Mouse (Mus musculus) neutrophil, adult 5-6 weeks (primary cell): ENCODE data around the gene Arl8a. TPM values are rescaled to one million over a fixed set of nuclear protein-coding genes. Genes with fewer than 3 reads are reported as not detected.

ENCODE experiments used
- ATAC-seq: fragments of 151-379, 151-347 bp; 2 replicates; pipeline ENCODE4 v1.8.0; 2017; ENCODE audit warnings: mild to moderate bottlenecking, moderate TSS enrichment; ENCODE audit not compliant: insufficient number of reproducible peaks, poor library complexity, low FRiP score, severe bottlenecking; ENCODE audit errors: extremely low read depth
- total RNA-seq: library from RNA; stranded (forward); fragments of 200-1000 nt; gene quantifications from 2 replicates; pipeline ENCODE4 v1.2.3, GENCODE M21; 2017

Arl8a gene
- total RNA-seq, 1 experiment from 2014 or later, result 106 TPM

DNA sequence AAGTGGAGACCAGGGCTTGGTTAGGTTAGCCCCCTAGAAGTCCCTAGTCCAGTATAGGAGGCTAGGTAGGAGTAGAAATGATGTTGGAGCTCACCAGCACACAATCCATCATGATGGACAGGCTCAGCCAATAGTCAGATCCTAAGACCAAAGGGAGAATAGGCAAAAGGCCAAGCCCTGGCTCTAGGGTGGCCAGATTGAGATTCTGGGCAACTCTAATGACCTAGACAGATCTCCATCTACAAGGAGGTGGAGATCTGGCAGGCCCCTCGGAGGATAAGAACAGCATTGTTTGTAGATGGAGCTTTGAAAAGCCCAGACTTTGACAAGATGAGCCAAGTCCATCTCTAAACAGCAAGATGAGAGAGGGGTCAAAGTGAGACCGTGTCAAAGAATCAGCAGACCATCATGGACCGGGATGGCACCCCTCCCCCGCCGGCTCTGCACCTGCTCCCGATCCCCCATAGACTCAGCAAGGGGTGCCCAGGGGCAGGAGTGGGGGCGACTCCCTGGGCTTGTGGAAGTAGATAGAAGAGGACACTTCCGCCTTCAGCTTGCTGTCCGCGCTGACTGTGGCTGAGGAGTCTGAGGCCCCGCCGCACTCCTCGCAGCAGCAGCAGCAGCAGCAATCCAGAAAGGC lies 13.9 kb downstream of the Arl8a start:
- ATAC-seq, result no peak

DNA sequence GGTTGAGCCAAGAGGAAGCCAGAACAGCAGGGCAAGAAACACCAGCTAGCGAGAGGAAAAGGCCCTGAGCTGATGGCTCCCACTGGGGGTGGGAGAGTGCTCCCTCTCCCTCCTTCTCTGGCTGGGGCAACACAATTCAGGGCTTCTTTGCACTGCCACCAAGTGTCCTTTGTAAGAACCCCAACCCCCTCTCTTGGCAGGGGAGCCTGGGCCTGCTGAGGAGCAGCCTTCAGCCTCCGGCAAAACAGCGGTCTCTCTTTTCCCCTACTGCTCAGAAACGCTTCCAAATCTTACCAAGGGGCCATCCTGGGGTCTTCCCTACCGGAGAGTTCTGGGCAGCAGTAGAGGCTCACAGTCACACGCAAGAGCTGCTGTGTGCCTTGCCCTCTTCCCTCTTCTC lies 16.1 kb downstream of the Arl8a start:
- no peak for ATAC-seq

DNA sequence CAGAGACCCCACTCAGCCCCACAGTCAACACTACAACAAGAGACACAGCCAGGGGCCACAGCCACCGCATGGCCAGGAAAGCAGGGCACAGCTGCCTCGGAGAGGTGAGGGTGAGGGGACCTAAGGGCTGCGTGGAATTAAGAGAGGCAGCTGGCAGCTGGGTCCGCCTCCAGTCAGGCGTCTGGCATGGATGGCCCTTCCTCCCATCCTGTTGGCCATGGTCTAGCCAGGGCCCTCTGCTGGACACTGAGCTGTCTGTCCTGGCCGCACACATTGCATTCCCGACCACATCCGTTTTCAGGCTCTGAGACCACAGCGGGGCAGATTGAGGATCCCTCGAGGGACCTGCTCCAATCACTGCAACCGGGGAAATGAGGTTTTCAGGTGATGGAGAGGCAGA lies 20.8 kb downstream of the Arl8a start, which contains the start of gene Gpr37l1:
TSS of gene Gpr37l1 (minus strand) at position 247 of the 400 bp plus-strand sequence.
- ATAC-seq, result no peak

DNA sequence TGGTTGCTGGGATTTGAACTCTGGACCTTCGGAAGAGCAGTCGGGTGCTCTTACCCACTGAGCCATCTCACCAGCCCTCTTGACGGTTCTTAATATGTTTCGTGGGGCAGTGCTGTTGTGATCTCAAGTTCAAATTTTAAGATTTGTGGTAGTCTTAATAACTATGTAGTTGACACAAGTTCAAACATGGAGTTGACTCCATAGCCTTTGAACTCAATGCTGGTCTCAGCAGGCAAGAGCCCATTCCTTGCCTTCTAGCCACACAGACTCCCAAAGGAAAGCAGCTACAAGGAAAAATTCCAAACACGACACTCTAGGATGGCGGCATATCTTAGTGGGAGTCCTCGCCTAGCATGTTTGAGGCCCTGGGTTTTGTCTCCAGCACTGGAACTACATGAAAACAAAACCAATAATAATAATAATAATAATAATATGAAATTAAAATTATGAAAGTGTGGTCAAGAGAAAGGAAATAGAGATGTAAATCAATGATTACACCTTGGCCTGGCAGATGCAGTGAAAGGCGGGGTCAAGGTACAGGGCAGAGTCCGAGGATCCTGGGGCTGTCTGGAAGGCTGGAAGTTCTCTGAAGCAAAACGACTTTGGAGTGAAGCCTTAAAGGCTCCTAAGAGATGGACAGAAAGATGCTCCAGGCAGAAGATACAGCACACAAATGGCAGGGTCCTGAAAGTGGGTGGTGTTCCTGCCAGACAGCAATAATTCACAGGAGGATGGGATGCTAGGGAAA lies 22.0 kb downstream of the Arl8a start:
- no peak for ATAC-seq

DNA sequence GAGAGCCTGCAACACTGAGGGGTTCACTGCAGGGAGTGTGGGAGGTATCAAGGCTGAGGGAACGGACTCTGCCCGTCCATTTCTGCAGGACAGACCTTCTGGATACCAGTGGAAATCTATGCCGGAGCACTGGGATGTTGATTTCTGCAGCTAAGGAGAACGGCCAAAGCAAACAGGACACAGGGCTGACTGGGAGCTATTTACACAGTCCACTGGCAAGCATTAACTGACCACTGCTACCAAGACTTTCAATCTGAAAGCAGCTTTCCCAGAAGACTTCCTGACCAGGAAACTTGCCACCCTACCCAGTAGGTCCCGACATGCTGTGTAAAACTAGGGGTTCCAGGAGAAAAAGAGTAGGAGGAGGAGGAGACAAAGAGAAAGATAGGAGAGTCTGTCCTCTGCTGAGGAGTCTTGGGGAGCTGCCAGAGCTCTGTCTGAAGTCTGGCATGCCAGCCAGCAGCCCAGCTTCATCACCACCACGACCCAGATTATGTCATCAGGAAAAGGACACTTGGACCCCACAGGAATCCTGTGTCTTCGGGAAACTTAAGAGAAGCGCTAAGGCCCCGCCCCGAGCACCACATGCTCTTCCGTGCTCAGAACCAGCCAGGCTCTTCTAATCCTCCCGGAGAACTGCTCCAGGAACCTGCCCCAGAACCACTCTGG lies 23.1 kb downstream of the Arl8a start:
- ATAC-seq, result no peak

DNA sequence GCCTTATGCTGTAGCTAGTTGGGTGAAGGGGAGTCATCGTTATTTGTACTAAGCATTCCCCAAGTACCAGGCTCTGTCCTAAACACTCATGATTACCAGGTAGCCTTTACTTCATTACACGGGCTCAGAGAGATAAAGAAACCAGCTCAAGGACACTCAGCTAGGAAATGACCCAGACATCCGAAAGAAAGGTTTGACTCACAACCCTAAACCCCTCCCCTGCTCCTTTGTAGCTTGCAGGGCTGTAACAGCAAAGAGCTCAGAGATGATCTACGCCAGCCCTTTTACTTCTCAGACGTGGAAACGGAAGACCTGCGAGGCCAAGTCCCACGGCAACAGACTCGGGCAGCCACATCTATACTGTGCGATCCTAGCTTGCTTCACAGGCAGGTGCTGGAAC lies 23.7 kb downstream of the Arl8a start:
- no peak for ATAC-seq

DNA sequence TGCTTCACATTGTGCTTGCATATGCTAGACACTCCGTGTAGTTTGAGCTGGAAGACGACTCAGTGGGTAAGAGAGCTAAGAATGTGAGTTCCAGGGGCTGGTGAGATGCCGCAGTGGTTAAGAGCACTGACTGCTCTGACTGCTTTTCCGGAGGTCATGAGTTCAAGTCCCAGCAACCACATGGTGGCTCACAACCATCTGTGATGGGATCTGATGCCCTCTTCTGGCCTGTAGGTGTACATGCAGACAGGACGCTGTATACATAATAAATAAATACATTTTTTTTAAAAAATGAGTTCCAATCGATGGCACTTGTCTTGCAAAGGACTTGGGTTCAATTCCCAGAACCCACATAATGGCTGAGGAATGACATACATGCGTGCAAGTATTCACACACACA lies 24.6 kb downstream of the Arl8a start:
- no peak for ATAC-seq

DNA sequence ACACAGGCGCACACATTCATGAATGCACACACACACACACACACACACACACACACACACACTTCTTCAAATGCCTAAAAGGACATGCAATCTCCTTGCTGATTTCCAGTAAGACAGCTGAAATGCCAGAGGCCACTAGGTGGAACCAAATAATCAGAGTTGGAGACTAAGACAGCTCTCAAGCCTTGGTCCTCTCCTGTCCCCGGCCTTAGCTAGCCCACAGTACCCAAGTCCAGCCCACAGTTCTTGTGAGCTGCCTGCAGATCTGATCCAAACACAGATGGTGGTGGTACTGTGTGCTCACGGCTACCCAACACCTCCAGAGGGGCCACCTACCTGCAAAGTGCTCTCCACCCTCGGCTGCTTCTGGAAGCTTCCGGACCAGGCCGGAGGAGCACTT lies 25.4 kb downstream of the Arl8a start:
- ATAC-seq, result no peak

DNA sequence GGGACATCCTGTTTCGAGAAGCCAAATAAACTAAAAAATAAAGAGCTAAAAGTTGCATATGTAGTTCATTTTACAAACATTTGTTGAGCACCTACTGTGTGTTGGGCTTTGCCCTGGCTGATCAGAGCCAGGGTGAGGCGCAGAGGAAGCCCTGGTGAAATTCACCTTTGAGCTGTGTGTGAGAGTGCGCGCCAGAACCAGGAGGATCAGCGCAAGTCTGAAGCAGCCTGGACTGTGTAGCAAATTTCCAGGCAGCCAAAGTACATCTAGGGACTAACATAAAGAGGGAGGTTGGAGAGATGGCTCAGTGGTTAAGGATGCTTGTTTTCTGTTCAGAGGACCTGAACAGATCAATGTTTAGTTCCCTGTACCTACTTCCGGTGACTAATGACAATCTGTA lies 26.7 kb downstream of the Arl8a start:
- ATAC-seq, result no peak

DNA sequence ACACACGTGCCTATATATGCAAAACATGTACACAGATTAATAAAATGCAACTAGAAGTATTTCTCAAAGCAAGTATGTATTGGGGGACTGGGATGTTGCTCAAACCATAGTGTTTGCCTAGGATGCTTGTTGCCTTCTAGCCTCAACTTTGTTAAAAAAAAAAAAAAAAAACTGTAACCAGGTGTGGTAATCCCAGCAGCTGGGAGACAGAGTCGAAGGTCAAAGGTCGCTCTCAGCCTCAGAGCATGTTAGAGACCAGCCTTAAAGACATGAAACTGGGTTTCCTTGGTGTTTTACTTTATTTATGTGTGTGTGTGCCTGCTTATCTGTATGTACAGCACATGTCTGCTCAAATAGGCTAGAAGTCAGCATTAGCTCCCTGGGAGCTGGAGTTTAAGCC lies 28.6 kb downstream of the Arl8a start:
- ATAC-seq, result no peak

DNA sequence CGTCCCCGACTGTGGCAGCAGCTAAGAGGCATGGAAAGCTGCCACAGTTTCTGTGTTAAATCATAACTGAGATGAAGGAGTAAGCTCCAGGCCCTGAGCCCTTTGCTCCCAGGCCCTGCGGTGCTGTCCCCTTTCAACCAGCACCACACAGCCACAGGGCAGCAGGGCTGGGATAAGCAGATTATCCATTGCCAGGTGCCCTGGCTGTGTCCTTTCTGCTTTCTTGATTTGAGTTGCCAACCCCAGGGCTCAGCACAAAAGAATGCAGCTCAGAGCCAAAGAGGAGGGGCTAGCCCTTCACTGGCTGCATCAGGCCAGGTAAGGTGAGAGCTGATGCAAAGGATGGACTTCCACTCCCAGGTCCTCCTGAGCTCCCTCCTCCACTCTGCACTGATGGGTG lies 31.1 kb downstream of the Arl8a start:
- ATAC-seq, result no peak

DNA sequence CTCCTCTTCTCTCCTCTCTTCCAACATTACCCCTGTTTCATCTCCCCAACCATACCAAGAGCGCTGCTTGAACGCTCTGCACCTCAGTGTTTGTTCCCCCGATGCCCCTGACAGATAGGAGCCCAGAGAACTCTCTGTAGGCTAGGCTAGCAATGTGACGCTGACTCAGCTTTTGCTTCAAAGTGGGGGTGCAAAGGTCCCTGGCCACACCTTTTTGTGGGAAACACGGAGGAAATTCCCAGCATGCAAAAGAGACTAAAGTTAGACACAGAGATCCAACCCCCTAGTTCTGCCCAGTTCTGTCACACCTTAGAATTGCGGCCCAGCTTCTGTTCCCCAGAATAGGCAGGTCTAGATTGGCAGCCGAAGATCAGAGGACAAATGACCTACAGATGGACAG lies 32.2 kb downstream of the Arl8a start:
- no peak for ATAC-seq

DNA sequence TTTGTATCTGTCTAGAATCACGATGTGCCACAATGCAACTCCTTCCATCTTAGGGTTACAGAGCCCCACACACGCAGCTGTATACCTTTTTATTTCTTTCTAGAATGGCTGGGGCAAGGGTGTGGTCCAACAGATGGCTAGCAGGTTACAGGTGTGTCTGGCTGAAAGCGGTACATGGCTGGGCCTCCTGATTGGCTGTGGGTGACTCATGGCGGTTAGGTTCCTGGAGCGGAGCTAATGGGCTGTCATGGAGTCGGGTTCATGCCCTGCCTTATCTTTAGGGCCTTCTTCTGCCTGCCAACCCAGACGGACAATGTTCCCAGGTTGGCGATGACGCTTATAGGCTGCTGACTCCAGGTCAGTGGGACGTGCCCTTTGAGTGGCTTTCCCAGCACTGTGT lies 34.2 kb downstream of the Arl8a start:
- ATAC-seq, result no peak

DNA sequence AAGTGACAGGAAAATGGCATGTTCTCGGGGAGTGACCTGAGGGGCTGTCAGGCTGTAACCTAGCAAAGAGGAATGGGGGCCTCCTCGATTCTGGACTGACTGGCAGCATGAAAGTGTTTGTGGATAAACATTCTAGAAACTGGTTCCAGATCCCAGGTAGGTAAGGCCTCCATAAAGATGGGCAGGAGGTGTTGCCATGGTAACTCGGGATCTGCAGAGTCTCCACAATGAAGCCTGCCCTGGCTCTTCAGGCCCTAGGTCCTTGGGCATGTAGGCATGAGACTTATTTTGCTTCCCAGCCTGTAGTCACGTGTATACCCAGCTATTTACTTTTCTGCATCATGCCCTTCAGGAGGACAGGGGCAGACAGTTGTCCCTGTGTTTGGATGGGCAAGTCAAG lies 34.7 kb downstream of the Arl8a start:
- no peak for ATAC-seq

DNA sequence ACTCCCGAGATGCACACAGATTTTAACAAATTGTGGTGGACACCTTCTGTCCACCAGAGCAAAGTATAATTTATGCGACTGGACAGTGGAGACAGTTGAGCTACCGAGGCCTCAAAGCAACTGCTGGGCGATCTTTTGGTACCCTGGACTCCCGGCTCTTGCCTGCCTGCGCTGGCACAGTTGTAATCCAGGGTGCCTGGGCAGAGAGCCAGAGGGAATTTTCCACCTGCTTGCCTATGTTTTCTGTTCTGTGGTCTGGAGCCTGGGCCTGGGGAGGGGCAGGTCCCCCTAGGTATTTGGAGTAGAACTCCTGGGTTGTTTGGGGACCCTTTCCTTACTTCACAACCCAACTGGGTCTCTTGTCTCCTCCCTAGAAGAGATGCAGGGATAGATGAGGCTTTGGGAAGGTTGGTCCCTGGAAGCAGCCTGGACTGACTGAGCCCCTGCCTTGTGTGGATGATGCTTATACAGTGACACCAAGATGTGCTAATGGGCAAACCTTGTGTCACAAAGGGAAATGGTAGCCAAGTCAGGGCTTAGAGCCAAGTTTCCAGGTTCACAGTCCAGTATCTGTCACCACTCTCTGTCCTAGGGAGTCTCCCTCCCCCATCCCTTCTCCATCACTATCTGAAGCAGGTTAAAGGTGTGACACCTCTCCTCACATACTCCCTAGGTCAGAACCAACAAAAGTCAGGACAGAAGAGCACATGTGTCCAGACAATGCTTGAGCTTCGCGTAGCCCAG lies 35.4 kb downstream of the Arl8a start:
- ATAC-seq, result no peak

DNA sequence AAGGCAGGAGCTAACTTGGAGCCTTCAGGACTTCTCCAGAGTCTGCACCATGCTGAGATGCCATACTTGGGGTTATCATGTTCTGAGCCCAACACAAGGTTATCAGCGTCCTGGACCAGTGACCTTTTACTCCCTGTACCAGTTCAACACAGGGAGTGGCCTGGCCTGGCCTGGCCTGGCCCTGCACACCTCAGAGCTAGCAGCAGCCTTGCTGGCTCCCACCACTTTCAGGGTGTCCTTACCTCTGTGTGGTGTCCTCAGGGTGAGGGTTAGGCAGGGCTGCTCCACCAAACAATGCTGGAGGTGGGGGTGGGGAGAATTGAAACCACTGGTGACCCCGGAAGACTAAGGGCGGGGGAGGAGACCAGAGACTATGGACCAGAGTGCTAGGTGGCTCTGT lies 36.4 kb downstream of the Arl8a start:
- ATAC-seq, result no peak

DNA sequence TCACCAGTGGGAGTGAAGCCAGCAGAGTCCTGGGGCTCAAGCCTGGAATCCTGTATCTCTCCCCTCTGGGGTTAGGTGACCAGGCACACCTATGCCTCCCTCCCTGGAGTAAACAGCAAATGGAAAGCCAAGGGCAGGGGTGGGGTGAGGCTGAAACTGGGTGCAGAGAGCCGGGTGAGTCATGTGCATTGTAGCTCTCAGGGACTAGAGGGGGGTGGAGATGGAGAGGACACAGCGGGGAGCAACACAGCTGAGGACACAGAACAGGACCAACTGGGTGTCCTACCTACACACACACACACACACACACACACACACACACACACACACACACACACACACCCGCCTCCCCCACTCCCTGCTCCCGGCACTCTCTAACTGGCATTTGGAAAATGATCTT lies 36.8 kb downstream of the Arl8a start:
- ATAC-seq, result no peak

DNA sequence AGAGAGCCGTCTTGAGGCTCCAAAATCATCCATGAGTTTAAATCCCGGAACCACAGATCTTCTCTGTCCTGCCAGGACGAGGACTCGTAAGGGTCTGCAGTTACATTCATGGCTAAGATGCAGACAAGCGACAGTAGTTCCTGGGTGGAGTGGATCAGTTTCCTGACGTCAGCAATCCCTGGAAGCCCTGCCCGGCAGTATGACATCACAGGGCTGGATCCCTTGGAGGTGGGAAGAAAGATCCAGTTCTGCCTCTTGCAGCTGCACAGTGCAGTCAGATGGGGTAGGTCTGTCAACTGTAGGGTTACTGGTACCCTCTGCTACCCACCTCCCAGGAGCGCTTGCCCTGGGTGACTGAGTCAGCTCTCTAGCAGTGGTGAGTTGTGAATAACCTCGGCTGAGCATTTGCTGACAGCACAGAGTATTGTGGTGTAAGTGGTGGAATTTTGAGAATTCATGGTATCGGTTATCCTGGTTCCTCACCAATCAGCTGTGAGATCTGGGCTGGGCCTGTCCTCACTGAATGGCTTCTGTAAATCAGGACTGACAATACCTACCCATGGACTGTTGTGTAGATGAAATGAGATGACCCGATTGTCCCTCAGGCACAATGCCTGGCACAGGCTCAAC lies 37.4 kb downstream of the Arl8a start:
- no peak for ATAC-seq

DNA sequence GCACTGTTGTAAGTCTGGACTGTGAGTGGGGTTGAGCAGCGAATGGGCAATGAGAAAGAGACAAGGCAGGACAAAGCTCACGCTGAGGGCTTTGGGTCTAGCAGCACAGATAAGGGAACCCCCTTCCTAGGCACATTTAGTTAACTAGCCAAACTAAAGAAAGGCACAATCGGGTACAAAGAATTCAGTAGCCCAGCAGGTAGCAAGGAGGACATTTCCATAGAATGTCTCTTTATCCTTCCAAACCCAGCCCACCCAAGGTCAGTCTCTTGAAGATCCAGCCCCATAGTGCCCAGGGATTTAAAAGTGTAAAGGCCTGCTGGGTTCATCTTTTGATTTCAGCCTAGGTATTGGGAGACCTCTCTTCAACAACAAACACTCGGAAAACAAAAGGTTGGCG lies 39.3 kb downstream of the Arl8a start:
- ATAC-seq, result no peak
